Mouse (Mus musculus) hindbrain, embryonic 13.5 days (tissue): ENCODE measurements around the gene Hps3. TPM values are rescaled to one million over a fixed set of nuclear protein-coding genes. Genes with fewer than 3 reads are reported as not detected.

ENCODE experiments used
- ATAC-seq: fragments of 200-750 bp; cut with Nextera tagmentation; 2 replicates; pipeline ENCODE4 v1.8.0; 2017; ENCODE audit warnings: moderate TSS enrichment; ENCODE audit not compliant: low FRiP score
- H3K27ac ChIP-seq: fragments of 300-500 bp; sonication (generic); 2 replicates; pipeline ENCODE4 v1.5.1; 2015; ENCODE audit warnings: inconsistent platforms, mild to moderate bottlenecking, moderate library complexity
- H3K27me3 ChIP-seq: fragments of 300-500 bp; sonication (generic); 2 replicates; pipeline ENCODE4 v1.6.1; 2015; ENCODE audit warnings: mild to moderate bottlenecking, inconsistent platforms
- H3K36me3 ChIP-seq: fragments of 300-500 bp; sonication (generic); 2 replicates; pipeline ENCODE4 v1.6.1; 2015; ENCODE audit warnings: mild to moderate bottlenecking, inconsistent platforms
- H3K4me1 ChIP-seq: fragments of 300-500 bp; sonication (generic); replicated peaks from 2 replicates; pipeline ENCODE4 v1.6.1; 2015; ENCODE audit warnings: inconsistent platforms
- H3K4me2 ChIP-seq: fragments of 300-500 bp; sonication (generic); 2 replicates; pipeline ENCODE4 v1.6.1; 2015; ENCODE audit warnings: inconsistent platforms, mild to moderate bottlenecking, moderate library complexity
- H3K4me3 ChIP-seq: fragments of 300-500 bp; sonication (generic); 2 replicates; pipeline ENCODE4 v1.5.1; 2015; ENCODE audit warnings: mild to moderate bottlenecking, inconsistent platforms
- H3K9ac ChIP-seq: fragments of 300-500 bp; sonication (generic); 2 replicates; pipeline ENCODE4 v1.6.1; 2015; ENCODE audit warnings: mild to moderate bottlenecking, inconsistent platforms
- H3K9me3 ChIP-seq: fragments of 300-500 bp; sonication (generic); 2 replicates; pipeline ENCODE4 v1.6.1; 2016; ENCODE audit warnings: inconsistent platforms
- WGBS: fragments of 180-500 bp; shearing (Covaris S2); methylation state at CpG from one replicate; pipeline ENCODE4 v1.1.7; 2015; 5-methylcytosine and 5-hydroxymethylcytosine counted together
- polyA plus RNA-seq: library from polyadenylated mRNA; unstranded; fragments of >200 nt; fragmentation: Nextera tagmentation; extraction: Ambion mirVana; gene quantifications from 2 replicates; pipeline ENCODE4 v1.2.1, GENCODE M21; 2015

Hps3 gene
- polyA plus RNA-seq, 1 experiment from 2014 or later: 13.8 TPM

GRCm38 (mm10) chr3:20000806-20001205 lies 34.3 kb downstream of the Hps3 start:
- H3K9me3 ChIP-seq: no peaks in the 10 kb centered on the region
- no peak overlapping the region for H3K27ac ChIP-seq
- 58% methylated on average over 4 of the region's 4 CpGs for WGBS
- H3K27me3 ChIP-seq: no peaks in the 10 kb centered on the region
- H3K9ac ChIP-seq: no peak overlapping the region
- no peak overlapping the region for H3K4me2 ChIP-seq
- H3K4me3 ChIP-seq: no peak overlapping the region
- ATAC-seq: no peak
- no peaks in the 10 kb centered on the region for H3K4me1 ChIP-seq
- H3K36me3 ChIP-seq: peaks cover 38% of the 10 kb centered on the region

GRCm38 (mm10) chr3:19999551-19999950 lies 35.6 kb downstream of the Hps3 start:
- ATAC-seq: no peak
- no peak overlapping the region for H3K4me2 ChIP-seq
- no peaks in the 10 kb centered on the region for H3K27me3 ChIP-seq
- H3K36me3 ChIP-seq: peaks cover 45% of the 10 kb centered on the region
- H3K4me1 ChIP-seq: no peaks in the 10 kb centered on the region
- no peak overlapping the region for H3K27ac ChIP-seq
- H3K9me3 ChIP-seq: no peaks in the 10 kb centered on the region
- no peak overlapping the region for H3K4me3 ChIP-seq
- H3K9ac ChIP-seq: no peak overlapping the region
- WGBS: 91% methylated on average over 2 of the region's 2 CpGs

- WGBS: 87% methylated on average over 4 of the region's 4 CpGs
- no peaks in the 10 kb centered on the region for H3K27me3 ChIP-seq
- H3K4me2 ChIP-seq: no peak overlapping the region
- ATAC-seq: no peak
- H3K4me3 ChIP-seq: no peak overlapping the region
- H3K27ac ChIP-seq: no peak overlapping the region
- peaks cover 11% of the 10 kb centered on the region for H3K36me3 ChIP-seq
- H3K4me1 ChIP-seq: no peaks in the 10 kb centered on the region
- no peaks in the 10 kb centered on the region for H3K9me3 ChIP-seq
- no peak overlapping the region for H3K9ac ChIP-seq
Measured at GRCm38 (mm10) chr3:19992388-19992787, 42.7 kb downstream of the Hps3 start.

GRCm38 (mm10) chr3:19990031-19990430 lies 45.1 kb downstream of the Hps3 start:
- Histone ChIP-seq H3K36me3 (no peaks in the 10 kb centered on the region), H3K4me2 (no peak overlapping the region), H3K27ac (no peak overlapping the region), H3K9me3 (no peaks in the 10 kb centered on the region), H3K4me3 (no peak overlapping the region), H3K9ac (no peak overlapping the region), H3K4me1 (no peaks in the 10 kb centered on the region), H3K27me3 (no peaks in the 10 kb centered on the region)
- ATAC-seq: no peak
- WGBS: 78% methylated on average over 3 of the region's 3 CpGs

GRCm38 (mm10) chr3:19986123-19986522 lies 49.0 kb downstream of the Hps3 start:
- Histone ChIP-seq H3K9me3 (no peaks in the 10 kb centered on the region), H3K4me1 (no peaks in the 10 kb centered on the region), H3K4me2 (no peak overlapping the region), H3K36me3 (no peaks in the 10 kb centered on the region), H3K9ac (no peak overlapping the region), H3K4me3 (no peak overlapping the region), H3K27me3 (no peaks in the 10 kb centered on the region), H3K27ac (no peak overlapping the region)
- ATAC-seq: no peak
- 26% methylated on average over 3 of the region's 3 CpGs for WGBS

GRCm38 (mm10) chr3:19982846-19983245 lies 52.3 kb downstream of the Hps3 start:
- no peak for ATAC-seq
- no peak overlapping the region for H3K9ac ChIP-seq
- no peak overlapping the region for H3K27ac ChIP-seq
- no peaks in the 10 kb centered on the region for H3K36me3 ChIP-seq
- H3K9me3 ChIP-seq: no peaks in the 10 kb centered on the region
- no peak overlapping the region for H3K4me2 ChIP-seq
- no peak overlapping the region for H3K4me3 ChIP-seq
- no peaks in the 10 kb centered on the region for H3K4me1 ChIP-seq
- H3K27me3 ChIP-seq: no peaks in the 10 kb centered on the region

- H3K4me3 ChIP-seq: no peak overlapping the region
- no peak overlapping the region for H3K4me2 ChIP-seq
- H3K36me3 ChIP-seq: no peaks in the 10 kb centered on the region
- no peak overlapping the region for H3K9ac ChIP-seq
- no peaks in the 10 kb centered on the region for H3K27me3 ChIP-seq
- no peak overlapping the region for H3K27ac ChIP-seq
- no peak for ATAC-seq
- H3K4me1 ChIP-seq: no peaks in the 10 kb centered on the region
- WGBS: 93% methylated on average over 2 of the region's 2 CpGs
- H3K9me3 ChIP-seq: no peaks in the 10 kb centered on the region
Measured at GRCm38 (mm10) chr3:19981156-19981555, 54.0 kb downstream of the Hps3 start.

GRCm38 (mm10) chr3:19978474-19978873 lies 56.6 kb downstream of the Hps3 start:
- H3K4me1 ChIP-seq: no peaks in the 10 kb centered on the region
- H3K9me3 ChIP-seq: no peaks in the 10 kb centered on the region
- no peak overlapping the region for H3K4me3 ChIP-seq
- WGBS: 46% methylated on average over 4 of the region's 4 CpGs
- H3K27ac ChIP-seq: no peak overlapping the region
- no peaks in the 10 kb centered on the region for H3K27me3 ChIP-seq
- H3K9ac ChIP-seq: no peak overlapping the region
- no peaks in the 10 kb centered on the region for H3K36me3 ChIP-seq
- H3K4me2 ChIP-seq: no peak overlapping the region
- no peak for ATAC-seq

GRCm38 (mm10) chr3:19966072-19966471 lies 69.0 kb downstream of the Hps3 start:
- no peak overlapping the region for H3K4me3 ChIP-seq
- WGBS: 53% methylated on average over 4 of the region's 4 CpGs
- no peak for ATAC-seq

GRCm38 (mm10) chr3:19965239-19965638 lies 69.9 kb downstream of the Hps3 start:
- no peaks in the 10 kb centered on the region for H3K27me3 ChIP-seq
- no peak overlapping the region for H3K27ac ChIP-seq
- H3K4me3 ChIP-seq: no peak overlapping the region
- 0 out of 2 replicates have a peak, but pooled peaks cover 3% of the 10 kb centered on the region for H3K4me1 ChIP-seq
- H3K9ac ChIP-seq: no peak overlapping the region
- ATAC-seq: no peak
- no peaks in the 10 kb centered on the region for H3K9me3 ChIP-seq
- H3K36me3 ChIP-seq: no peaks in the 10 kb centered on the region
- no peak overlapping the region for H3K4me2 ChIP-seq
- 89% methylated on average over 5 of the region's 5 CpGs for WGBS

More at GRCm38 (mm10) chr3:19966072-19966471, 69.0 kb downstream of the Hps3 start:
- H3K4me1 ChIP-seq: no peaks in the 10 kb centered on the region
- H3K27me3 ChIP-seq: no peaks in the 10 kb centered on the region
- H3K9me3 ChIP-seq: no peaks in the 10 kb centered on the region
- H3K27ac ChIP-seq: no peak overlapping the region
- H3K4me2 ChIP-seq: no peak overlapping the region
- H3K9ac ChIP-seq: no peak overlapping the region
- no peaks in the 10 kb centered on the region for H3K36me3 ChIP-seq

GRCm38 (mm10) chr3:19964625-19965188 lies 70.4 kb downstream of the Hps3 start:
- no peak overlapping the region for H3K4me2 ChIP-seq
- H3K27ac ChIP-seq: no peak overlapping the region
- H3K9ac ChIP-seq: no peak overlapping the region
- H3K36me3 ChIP-seq: no peaks in the 10 kb centered on the region
- WGBS: 83% methylated on average over 2 of the region's 2 CpGs
- H3K4me3 ChIP-seq: no peak overlapping the region
- H3K27me3 ChIP-seq: no peaks in the 10 kb centered on the region
- 0 out of 2 replicates have a peak, but pooled peaks cover 8% of the 10 kb centered on the region for H3K4me1 ChIP-seq
- H3K9me3 ChIP-seq: no peaks in the 10 kb centered on the region
- no peak for ATAC-seq

GRCm38 (mm10) chr3:19962769-19963513 lies 72.2 kb downstream of the Hps3 start:
- WGBS: 89% methylated on average over 3 of the region's 3 CpGs
- no peak for ATAC-seq

GRCm38 (mm10) chr3:19961341-19961740 lies 73.8 kb downstream of the Hps3 start:
- no peaks in the 10 kb centered on the region for H3K36me3 ChIP-seq
- no peak overlapping the region for H3K4me3 ChIP-seq
- 82% methylated on average over 2 of the region's 2 CpGs for WGBS
- H3K27ac ChIP-seq: no peak overlapping the region
- no peaks in the 10 kb centered on the region for H3K9me3 ChIP-seq
- no peaks in the 10 kb centered on the region for H3K27me3 ChIP-seq
- no peak overlapping the region for H3K9ac ChIP-seq
- H3K4me1 ChIP-seq: 0 out of 2 replicates have a peak, but pooled peaks cover 10% of the 10 kb centered on the region
- no peak overlapping the region for H3K4me2 ChIP-seq
- no peak for ATAC-seq

More at GRCm38 (mm10) chr3:19962769-19963513, 72.2 kb downstream of the Hps3 start:
- Histone ChIP-seq H3K36me3 (no peaks in the 10 kb centered on the region), H3K27ac (no peak overlapping the region), H3K4me2 (no peak overlapping the region), H3K9ac (no peak overlapping the region), H3K9me3 (no peaks in the 10 kb centered on the region), H3K4me1 (0 out of 2 replicates have a peak, but pooled peaks cover 10% of the 10 kb centered on the region), H3K27me3 (no peaks in the 10 kb centered on the region), H3K4me3 (no peak overlapping the region)
